Mouse (Mus musculus) lung, adult 2 months (tissue): ENCODE data around the gene AF067063.

Source experiments
- CTCF ChIP-seq: fragments of 200-500 bp; IDR thresholded peaks from 2 replicates; pipeline ENCODE4 v1.5.1; 2011; ENCODE audit warnings: mild to moderate bottlenecking, low read length, control low read depth; ENCODE audit not compliant: insufficient read depth
- POLR2A ChIP-seq: fragments of 200-500 bp; IDR thresholded peaks from 2 replicates; pipeline ENCODE4 v1.6.1; 2011; ENCODE audit warnings: low read depth, mild to moderate bottlenecking, control low read depth, low read length, borderline replicate concordance; ENCODE audit errors: extremely low read depth

DNA sequence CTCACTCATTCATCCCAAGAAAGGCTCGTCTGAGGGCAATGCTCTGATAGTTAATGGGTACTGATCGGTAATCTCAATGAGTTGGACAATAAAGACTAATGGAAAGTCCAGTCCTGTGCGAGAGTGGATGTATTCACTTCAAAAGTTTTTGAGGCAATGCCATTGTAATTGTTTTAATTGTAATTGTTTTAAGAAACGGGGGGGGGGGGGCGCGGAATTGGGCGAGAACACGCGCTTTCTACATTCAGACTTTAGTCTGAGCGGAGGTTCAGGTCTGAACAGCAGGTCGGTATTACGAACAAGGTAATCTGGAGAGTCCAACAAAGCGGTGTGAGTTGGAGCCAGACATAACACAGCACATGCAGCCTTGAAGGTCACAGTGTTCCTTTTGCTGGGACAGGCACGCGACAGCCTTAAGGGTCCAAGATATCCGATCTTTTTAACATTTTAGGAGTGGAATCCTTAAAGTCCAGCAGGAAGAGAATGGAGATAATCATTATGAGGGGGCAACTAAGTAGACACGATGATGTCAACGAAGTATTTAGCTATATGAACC is 38.4 kb downstream of the AF067063 start:
- TF ChIP-seq POLR2A (no peak), CTCF (no peak)
